Mouse (Mus musculus): Measurements from ENCODE around the gene Adcy5. TPM values are rescaled to one million over a fixed set of nuclear protein-coding genes. Genes with fewer than 3 reads are reported as not detected.

Gene Adcy5
- polyA plus RNA-seq, 2 experiments = 2.5 to 10.1 TPM

DNA sequence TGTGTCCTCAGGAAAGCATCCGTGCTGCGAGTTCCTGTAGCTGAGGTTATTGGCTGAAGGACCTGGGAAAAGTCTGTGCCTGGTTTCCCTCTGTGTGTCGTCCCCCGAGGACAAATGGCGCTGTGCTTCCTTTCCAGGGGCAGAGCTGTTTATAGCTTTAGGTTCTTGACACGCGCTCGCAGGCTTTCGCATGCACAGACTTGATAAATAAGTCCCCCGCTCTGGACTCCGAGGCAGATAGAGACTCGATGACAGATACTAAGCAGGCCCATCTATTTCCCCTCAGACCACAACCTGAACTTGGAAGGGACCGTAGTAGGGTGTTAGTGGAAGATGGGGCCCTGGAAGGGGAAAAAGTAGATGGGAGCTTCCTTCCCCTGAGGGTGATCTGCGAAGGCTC, 70.0 kb downstream of the Adcy5 start:
- Histone ChIP-seq H3K9ac (ENCODE audit: low read depth, low read length, severe bottlenecking) (no peak overlapping the region), H3K27ac (replicated peaks; ENCODE audit: low read depth, low read length) (no peak overlapping the region), H3K27me3 (ENCODE audit: control insufficient read depth, insufficient read depth, low read length) (no peaks in the 10 kb centered on the region), H3K4me2 (replicated peaks; ENCODE audit: low read depth, low read length, severe bottlenecking) (no peak overlapping the region), H3K36me3 (ENCODE audit: control insufficient read depth, insufficient read depth, low read length) (no peaks in the 10 kb centered on the region), H3K9me3 (ENCODE audit: control insufficient read depth, low read length) (no peaks in the 10 kb centered on the region), H3K4me3 (replicated peaks; ENCODE audit: low read length) (no peak overlapping the region), H3K4me1 (ENCODE audit: control insufficient read depth, insufficient read depth, low read length) (0 out of 2 replicates have a peak, but pooled peaks cover 2% of the 10 kb centered on the region)
- ATAC-seq (ENCODE audit: low FRiP score, low read depth) (no peak), DNase-seq (ENCODE audit: low spot score) (no peak)
- WGBS = 37% methylated on average over 14 of the region's 14 CpGs
- TF ChIP-seq POLR2A (IDR thresholded peaks at IDR 0.05; ENCODE audit: borderline replicate concordance, extremely low read depth, insufficient read depth, insufficient read length) = no peak

DNA sequence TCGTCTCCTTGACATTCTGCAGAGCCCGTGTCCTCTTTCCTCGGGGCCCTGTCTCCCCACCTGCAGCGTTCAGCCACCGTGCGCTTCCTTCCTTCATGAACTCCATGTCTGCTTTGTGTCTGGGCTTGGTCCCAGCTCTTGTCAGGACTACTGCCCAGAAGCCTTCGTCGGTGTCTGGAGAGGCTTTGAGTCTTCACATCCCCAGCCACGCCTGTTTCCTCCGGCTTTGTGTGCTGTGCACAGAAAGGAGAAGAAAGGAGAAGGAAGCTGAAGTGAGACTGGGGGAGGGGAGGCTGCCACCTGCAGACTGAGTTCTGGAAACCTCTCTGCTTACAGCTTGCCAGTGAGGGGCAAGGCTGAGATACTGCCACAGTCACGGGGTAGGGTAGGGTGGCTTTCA, 74.9 kb downstream of the Adcy5 start:
- 0 out of 2 replicates have a peak, but pooled peaks cover 2% of the 10 kb centered on the region for H3K4me1 ChIP-seq (ENCODE audit: control insufficient read depth, insufficient read depth, low read length)
- no peak overlapping the region for H3K9ac ChIP-seq (ENCODE audit: low read depth, low read length, severe bottlenecking)
- 57% methylated on average over 11 of the region's 11 CpGs for WGBS
- ATAC-seq (ENCODE audit: low FRiP score, low read depth) = no peak
- no peaks in the 10 kb centered on the region for H3K27me3 ChIP-seq (ENCODE audit: control insufficient read depth, insufficient read depth, low read length)
- H3K4me3 ChIP-seq (replicated peaks; ENCODE audit: low read length) = no peak overlapping the region
- H3K9me3 ChIP-seq (ENCODE audit: control insufficient read depth, low read length) = no peaks in the 10 kb centered on the region
- no peak for DNase-seq (ENCODE audit: low spot score)
- no peak for TF ChIP-seq POLR2A (IDR thresholded peaks at IDR 0.05; ENCODE audit: borderline replicate concordance, extremely low read depth, insufficient read depth, insufficient read length)
- no peaks in the 10 kb centered on the region for H3K36me3 ChIP-seq (ENCODE audit: control insufficient read depth, insufficient read depth, low read length)
- H3K27ac ChIP-seq (replicated peaks; ENCODE audit: low read depth, low read length) = no peak overlapping the region
- no peak overlapping the region for H3K4me2 ChIP-seq (replicated peaks; ENCODE audit: low read depth, low read length, severe bottlenecking)

DNA sequence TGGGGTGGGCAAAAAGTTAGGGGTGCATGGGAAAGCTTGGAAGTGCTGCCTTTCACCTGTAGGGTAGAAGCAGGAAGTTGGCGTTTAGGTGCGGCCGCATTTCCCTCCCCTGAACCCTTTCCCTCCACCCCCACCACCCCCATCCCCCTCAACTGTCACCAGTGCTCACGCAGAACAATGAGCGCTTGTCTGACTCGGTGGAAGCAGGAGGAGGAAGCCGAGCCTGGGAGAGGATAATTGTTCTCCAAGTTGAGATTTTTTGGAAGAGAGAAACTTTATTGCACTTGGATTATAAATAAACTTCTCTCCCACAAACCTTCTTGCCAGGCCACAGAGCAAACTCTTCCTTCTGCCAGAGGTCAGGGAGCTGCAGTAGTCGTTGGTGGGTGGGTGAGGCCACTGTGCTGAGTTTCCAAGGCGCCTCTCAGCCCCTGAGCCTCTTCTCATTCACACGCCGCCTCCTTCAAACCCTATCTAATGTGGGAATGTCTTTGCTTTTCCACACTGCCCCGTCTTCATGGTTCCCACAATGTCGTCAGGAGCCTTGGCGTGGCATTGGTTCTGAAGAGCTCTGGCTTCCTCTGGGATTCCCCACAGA, 77.6 kb downstream of the Adcy5 start:
- WGBS = 56% methylated on average over 14 of the region's 14 CpGs
- TF ChIP-seq POLR2A (IDR thresholded peaks at IDR 0.05; ENCODE audit: borderline replicate concordance, extremely low read depth, insufficient read depth, insufficient read length) = no peak
- ATAC-seq (ENCODE audit: low FRiP score, low read depth) = no peak
- H3K36me3 ChIP-seq (ENCODE audit: control insufficient read depth, insufficient read depth, low read length) = no peaks in the 10 kb centered on the region
- no peaks in the 10 kb centered on the region for H3K4me1 ChIP-seq (ENCODE audit: control insufficient read depth, insufficient read depth, low read length)
- H3K9me3 ChIP-seq (ENCODE audit: control insufficient read depth, low read length) = no peaks in the 10 kb centered on the region
- no peak overlapping the region for H3K4me2 ChIP-seq (replicated peaks; ENCODE audit: low read depth, low read length, severe bottlenecking)
- H3K27ac ChIP-seq (replicated peaks; ENCODE audit: low read depth, low read length) = no peak overlapping the region
- H3K27me3 ChIP-seq (ENCODE audit: control insufficient read depth, insufficient read depth, low read length) = no peaks in the 10 kb centered on the region
- no peak overlapping the region for H3K4me3 ChIP-seq (replicated peaks; ENCODE audit: low read length)
- DNase-seq (ENCODE audit: low spot score) = no peak
- no peak overlapping the region for H3K9ac ChIP-seq (ENCODE audit: low read depth, low read length, severe bottlenecking)

DNA sequence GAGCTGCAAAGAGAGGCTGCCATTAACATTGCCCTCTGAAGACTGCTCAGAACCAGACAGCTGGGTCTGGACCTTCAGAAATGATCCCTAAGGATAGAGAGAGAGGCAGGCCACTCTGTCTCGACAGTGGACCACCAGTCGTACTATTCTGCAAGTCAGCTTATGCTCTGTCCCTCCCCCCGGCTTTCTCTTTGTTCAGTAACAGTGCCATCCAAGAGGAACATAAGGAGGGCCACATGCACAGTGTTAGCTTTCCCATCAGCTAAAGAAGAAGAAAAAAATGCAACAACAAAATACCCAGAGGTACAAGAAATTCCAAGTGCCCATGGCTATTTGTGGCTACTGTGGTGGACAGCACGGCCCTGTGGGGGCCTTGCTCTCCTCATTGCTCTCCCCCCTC, 78.7 kb downstream of the Adcy5 start:
- Histone ChIP-seq H3K27me3 (ENCODE audit: control insufficient read depth, insufficient read depth, low read length) (no peaks in the 10 kb centered on the region), H3K36me3 (ENCODE audit: control insufficient read depth, insufficient read depth, low read length) (no peaks in the 10 kb centered on the region), H3K4me3 (replicated peaks; ENCODE audit: low read length) (no peak overlapping the region), H3K9ac (ENCODE audit: low read depth, low read length, severe bottlenecking) (no peak overlapping the region), H3K4me2 (replicated peaks; ENCODE audit: low read depth, low read length, severe bottlenecking) (no peak overlapping the region), H3K27ac (replicated peaks; ENCODE audit: low read depth, low read length) (no peak overlapping the region), H3K9me3 (ENCODE audit: control insufficient read depth, low read length) (no peaks in the 10 kb centered on the region), H3K4me1 (ENCODE audit: control insufficient read depth, insufficient read depth, low read length) (no peaks in the 10 kb centered on the region)
- ATAC-seq (ENCODE audit: low FRiP score, low read depth) = no peak
- WGBS = 86% methylated on average over 4 of the region's 4 CpGs
- TF ChIP-seq POLR2A (IDR thresholded peaks at IDR 0.05; ENCODE audit: borderline replicate concordance, extremely low read depth, insufficient read depth, insufficient read length) = no peak
- no peak for DNase-seq (ENCODE audit: low spot score)

DNA sequence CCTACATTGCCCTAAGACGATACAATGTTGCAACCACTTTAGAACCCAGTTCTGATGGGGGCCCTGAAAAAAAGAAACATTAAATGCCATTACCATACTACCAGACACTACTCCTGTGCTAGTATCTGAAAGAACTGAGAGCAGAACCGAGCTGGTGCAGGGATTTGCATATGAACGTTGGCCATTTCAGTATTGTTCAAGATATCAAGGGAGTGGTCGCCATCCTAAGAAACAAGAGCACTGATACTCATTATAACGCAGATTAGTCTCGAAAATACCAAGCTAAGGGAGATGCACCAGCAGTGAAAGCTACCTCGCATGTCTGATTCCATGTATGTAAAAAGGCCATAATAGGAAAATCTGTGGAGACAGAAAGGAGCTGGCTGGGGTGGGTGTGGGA, 82.4 kb downstream of the Adcy5 start:
- Histone ChIP-seq H3K4me2 (replicated peaks; ENCODE audit: low read depth, low read length, severe bottlenecking) (no peak overlapping the region), H3K36me3 (ENCODE audit: control insufficient read depth, insufficient read depth, low read length) (no peaks in the 10 kb centered on the region), H3K27me3 (ENCODE audit: control insufficient read depth, insufficient read depth, low read length) (no peaks in the 10 kb centered on the region), H3K4me3 (replicated peaks; ENCODE audit: low read length) (no peak overlapping the region), H3K4me1 (ENCODE audit: control insufficient read depth, insufficient read depth, low read length) (peaks cover 9% of the 10 kb centered on the region), H3K27ac (replicated peaks; ENCODE audit: low read depth, low read length) (no peak overlapping the region), H3K9me3 (ENCODE audit: control insufficient read depth, low read length) (no peaks in the 10 kb centered on the region), H3K9ac (ENCODE audit: low read depth, low read length, severe bottlenecking) (no peak overlapping the region)
- WGBS = 91% methylated on average over 7 of the region's 7 CpGs
- TF ChIP-seq POLR2A (IDR thresholded peaks at IDR 0.05; ENCODE audit: borderline replicate concordance, extremely low read depth, insufficient read depth, insufficient read length) = no peak
- ATAC-seq (ENCODE audit: low FRiP score, low read depth) (no peak), DNase-seq (ENCODE audit: low spot score) (no peak)
